Mouse (Mus musculus) bone marrow, adult 2 months (tissue): ENCODE measurements at regions not wholly inside any gene's neighbourhood (a gene's known extent, or its start where the extent isn't known, plus 50 kb on each side); places are given as distances from the start of the nearest gene placed in this dataset.

Experiments used
- H3K27ac ChIP-seq: fragments of 200-500 bp; 2 replicates; pipeline ENCODE4 v1.5.1; 2012; ENCODE audit warnings: low read depth, mild to moderate bottlenecking, control low read depth, inconsistent platforms, low read length; ENCODE audit not compliant: control insufficient read depth, poor library complexity, insufficient read depth
- H3K4me1 ChIP-seq: fragments of 200-500 bp; 2 replicates; pipeline ENCODE4 v1.6.1; 2011; ENCODE audit warnings: low read length; ENCODE audit not compliant: control insufficient read depth, insufficient read depth
- H3K4me3 ChIP-seq: fragments of 200-500 bp; replicated peaks from 2 replicates; pipeline ENCODE3; 2011; ENCODE audit warnings: mild to moderate bottlenecking, low read depth, low read length, control low read depth; ENCODE audit not compliant: control insufficient read depth
- CTCF ChIP-seq: fragments of 200-500 bp; IDR thresholded peaks from 2 replicates; pipeline ENCODE4 v1.5.1; 2011; ENCODE audit warnings: low read length, control low read depth; ENCODE audit not compliant: control insufficient read depth, insufficient read depth
- POLR2A ChIP-seq: fragments of 200-500 bp; IDR thresholded peaks from 2 replicates; pipeline ENCODE4 v1.6.1; 2011; ENCODE audit warnings: low read depth, mild to moderate bottlenecking, control low read depth, low read length, borderline replicate concordance; ENCODE audit not compliant: control insufficient read depth
- WGBS: fragments of 180-500 bp; shearing (Covaris S2); methylation state at CpG from one replicate; pipeline ENCODE4 v1.1.7; 2018; 5-methylcytosine and 5-hydroxymethylcytosine counted together

- TF ChIP-seq CTCF (no peak), POLR2A (no peak)
- H3K4me3 ChIP-seq = no peak overlapping the region
- no peak overlapping the region for H3K27ac ChIP-seq
- no peaks in the 10 kb centered on the region for H3K4me1 ChIP-seq
- 4% methylated on average over 2 of the region's 2 CpGs for WGBS
Measured at GRCm38 (mm10) chr16:93511517-93511916, 92.3 kb downstream of the Setd4 start.

- WGBS = 79% methylated on average over 2 of the region's 2 CpGs
- Histone ChIP-seq H3K27ac (no peak overlapping the region), H3K4me3 (no peak overlapping the region), H3K4me1 (peaks cover 1% of the 10 kb centered on the region; the same call in 1 of the 2 replicates)
- no peak for TF ChIP-seq POLR2A
- no peak for TF ChIP-seq CTCF
Measured at GRCm38 (mm10) chr16:93498800-93499199, 105.1 kb downstream of the Setd4 start.

- TF ChIP-seq POLR2A (no peak), CTCF (no peak)
- Histone ChIP-seq H3K4me3 (no peak overlapping the region), H3K4me1 (no peaks in the 10 kb centered on the region), H3K27ac (no peak overlapping the region)
- 74% methylated on average over 6 of the region's 6 CpGs for WGBS
Measured at GRCm38 (mm10) chr16:93493337-93494002, 110.4 kb downstream of the Setd4 start.

GRCm38 (mm10) chr16:93486646-93487550, 117.0 kb downstream of the Setd4 start:
- 79% methylated on average over 26 of the region's 26 CpGs for WGBS
- TF ChIP-seq CTCF (no peak), POLR2A (no peak)

GRCm38 (mm10) chr16:93469957-93470356, 133.9 kb downstream of the Setd4 start:
- WGBS = 69% methylated on average over 6 of the region's 6 CpGs
- H3K4me1 ChIP-seq = no peaks in the 10 kb centered on the region; the same call in 1 of the 2 replicates
- TF ChIP-seq CTCF (no peak), POLR2A (no peak)
- no peak overlapping the region for H3K27ac ChIP-seq
- H3K4me3 ChIP-seq = no peak overlapping the region

More at GRCm38 (mm10) chr16:93486646-93487550, 117.0 kb downstream of the Setd4 start:
- H3K4me3 ChIP-seq = no peak overlapping the region
- no peaks in the 10 kb centered on the region for H3K4me1 ChIP-seq
- H3K27ac ChIP-seq = no peak overlapping the region

GRCm38 (mm10) chr16:93465741-93466140, 138.1 kb downstream of the Setd4 start:
- no peaks in the 10 kb centered on the region; the same call in 1 of the 2 replicates for H3K4me1 ChIP-seq
- 80% methylated on average over 5 of the region's 5 CpGs for WGBS
- H3K4me3 ChIP-seq = no peak overlapping the region
- H3K27ac ChIP-seq = no peak overlapping the region
- TF ChIP-seq POLR2A (no peak), CTCF (no peak)

GRCm38 (mm10) chr16:93464898-93465297, 139.0 kb downstream of the Setd4 start:
- 83% methylated on average over 2 of the region's 2 CpGs for WGBS
- no peaks in the 10 kb centered on the region; the same call in 1 of the 2 replicates for H3K4me1 ChIP-seq
- no peak overlapping the region for H3K27ac ChIP-seq
- no peak for TF ChIP-seq CTCF
- TF ChIP-seq POLR2A = no peak
- no peak overlapping the region for H3K4me3 ChIP-seq

GRCm38 (mm10) chr16:93463405-93463804, 140.5 kb downstream of the Setd4 start:
- no peak overlapping the region for H3K4me3 ChIP-seq
- H3K27ac ChIP-seq = no peak overlapping the region
- H3K4me1 ChIP-seq = no peaks in the 10 kb centered on the region; the same call in 1 of the 2 replicates
- 88% methylated on average over 13 of the region's 13 CpGs for WGBS
- TF ChIP-seq CTCF (no peak), POLR2A (no peak)
